Mouse (Mus musculus): ENCODE data around the gene Vmn1r94.
"Not testable (repeated sequence)": the region's sequence is repeated elsewhere in the genome, so short reads cannot be mapped to it uniquely, and the experiment has no call there.

GRCm38 (mm10) chr7:20122479-20122878 is 45.7 kb downstream of the Vmn1r94 start, which contains the start of gene Gm16442:
- TF ChIP-seq CTCF, POLR2A (IDR thresholded peaks at IDR 0.05; ENCODE audit: insufficient read depth, low read depth, low read length): not testable (repeated sequence)
